Mouse (Mus musculus) mature B cell (primary cell): ENCODE data around the gene Hspg2.
"Not testable (repeated sequence)": the region's sequence is repeated elsewhere in the genome, so short reads cannot be mapped to it uniquely, and the experiment has no call there.

ENCODE experiments used
- in situ Hi-C: fragments of 300-500 bp; cut with MboI; formaldehyde crosslinking; loops from 2 replicates; pipeline ENCODE4 v1.14.3; 2019

Hspg2 gene

GRCm38 (mm10) chr4:137468260-137469080, at the start of gene Hspg2:
TSS of gene Hspg2 (plus strand) at chr4:137468769.
- in situ Hi-C loops = no loop called here

- in situ Hi-C loops = no loop called here
Measured at GRCm38 (mm10) chr4:137430502-137430901, 38.1 kb upstream of the Hspg2 start, which contains the start of gene Cela3b. TSS of gene Cela3b (minus strand) at chr4:137430540.

- in situ Hi-C loops = not testable (repeated sequence)
Measured at GRCm38 (mm10) chr4:137432700-137433550, 35.6 kb upstream of the Hspg2 start.

- in situ Hi-C loops = no loop called here
Measured at GRCm38 (mm10) chr4:137436979-137437669, 31.4 kb upstream of the Hspg2 start.

- in situ Hi-C loops = no loop called here
Measured at GRCm38 (mm10) chr4:137438842-137439241, 29.7 kb upstream of the Hspg2 start.

GRCm38 (mm10) chr4:137441332-137441731, 27.2 kb upstream of the Hspg2 start:
- in situ Hi-C loops = no loop called here

GRCm38 (mm10) chr4:137443625-137444024, 24.9 kb upstream of the Hspg2 start:
- in situ Hi-C loops = no loop called here

- in situ Hi-C loops = no loop called here
Measured at GRCm38 (mm10) chr4:137445881-137446280, 22.7 kb upstream of the Hspg2 start.

GRCm38 (mm10) chr4:137447363-137448196, 21.0 kb upstream of the Hspg2 start:
- in situ Hi-C loops = no loop called here

GRCm38 (mm10) chr4:137448197-137448596, 20.4 kb upstream of the Hspg2 start:
- in situ Hi-C loops = no loop called here

GRCm38 (mm10) chr4:137448641-137449040, 19.9 kb upstream of the Hspg2 start:
- in situ Hi-C loops = no loop called here

- in situ Hi-C loops = no loop called here
Measured at GRCm38 (mm10) chr4:137449132-137449531, 19.4 kb upstream of the Hspg2 start.

- in situ Hi-C loops = no loop called here
Measured at GRCm38 (mm10) chr4:137449715-137450114, 18.9 kb upstream of the Hspg2 start.

GRCm38 (mm10) chr4:137452190-137452589, 16.4 kb upstream of the Hspg2 start:
- in situ Hi-C loops = no loop called here

- in situ Hi-C loops = no loop called here
Measured at GRCm38 (mm10) chr4:137453234-137453767, 15.3 kb upstream of the Hspg2 start, which contains the start of gene 1700013G24Rik. TSS of gene 1700013G24Rik (plus strand) at chr4:137453284.

GRCm38 (mm10) chr4:137454582-137454981, 14.0 kb upstream of the Hspg2 start:
- in situ Hi-C loops = no loop called here

- in situ Hi-C loops = no loop called here
Measured at GRCm38 (mm10) chr4:137456581-137456980, 12.0 kb upstream of the Hspg2 start.

GRCm38 (mm10) chr4:137457292-137457691, 11.3 kb upstream of the Hspg2 start:
- in situ Hi-C loops = no loop called here

GRCm38 (mm10) chr4:137458310-137458709, 10.3 kb upstream of the Hspg2 start:
- in situ Hi-C loops = no loop called here

- in situ Hi-C loops = no loop called here
Measured at GRCm38 (mm10) chr4:137458861-137459260, 9.7 kb upstream of the Hspg2 start.

GRCm38 (mm10) chr4:137460676-137461075, 7.9 kb upstream of the Hspg2 start:
- in situ Hi-C loops = no loop called here
